Mouse (Mus musculus) bone marrow macrophage, adult 2 months (primary cell): ENCODE data around the gene Olfr830. TPM values are rescaled to one million over a fixed set of nuclear protein-coding genes. Genes with fewer than 3 reads are reported as not detected.
"Not testable (repeated sequence)": the region's sequence is repeated elsewhere in the genome, so short reads cannot be mapped to it uniquely, and the experiment has no call there.

ENCODE experiments used
- H3K27ac ChIP-seq: 2 replicates; pipeline ENCODE4 v1.5.1; 2012; ENCODE audit warnings: low read depth, low read length; ENCODE audit not compliant: insufficient read depth
- H3K4me1 ChIP-seq: 2 replicates; pipeline ENCODE4 v1.6.1; 2012; ENCODE audit warnings: low read length; ENCODE audit not compliant: control insufficient read depth, insufficient read depth
- H3K4me3 ChIP-seq: 2 replicates; pipeline ENCODE4 v1.5.1; 2012; ENCODE audit warnings: mild to moderate bottlenecking, low read length, moderate library complexity; ENCODE audit not compliant: insufficient read depth
- CTCF ChIP-seq: IDR thresholded peaks from 2 replicates; pipeline ENCODE4 v1.5.1; 2012; ENCODE audit warnings: low read depth, mild to moderate bottlenecking, low read length, moderate library complexity
- POLR2A ChIP-seq: IDR thresholded peaks from 2 replicates; pipeline ENCODE4 v1.6.1; 2012; ENCODE audit warnings: mild to moderate bottlenecking, low read depth, low read length, borderline replicate concordance
- polyA plus RNA-seq: library from polyadenylated mRNA; stranded (reverse); fragments of >200 nt; gene quantifications from 2 replicates; pipeline ENCODE4 v1.2.4, GENCODE M21; 2012; ENCODE audit not compliant: missing spikeins, insufficient read depth, insufficient read length

Gene Olfr830
- polyA plus RNA-seq = not detected in 2 replicates

DNA sequence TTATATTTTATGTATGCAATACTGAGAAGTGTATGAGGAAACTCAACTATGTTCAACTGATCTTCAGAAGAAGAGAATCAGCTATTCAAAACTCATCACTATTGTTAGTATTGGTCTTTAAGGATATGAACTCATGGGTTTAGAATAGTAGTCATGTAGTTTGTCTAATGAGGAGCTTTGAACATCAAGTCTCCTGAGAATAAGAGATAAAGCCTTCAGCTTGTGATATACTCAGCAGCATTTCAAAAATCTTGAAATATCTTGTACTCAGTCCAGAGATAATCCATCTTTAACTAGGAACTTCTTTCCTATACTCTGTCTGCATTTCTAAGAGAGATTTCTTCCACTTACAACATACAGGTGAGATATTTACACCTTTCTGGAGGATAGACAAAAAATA is at the start of gene Olfr830:
Gene Olfr830 (plus strand): TSS at position 301 of the 400 bp plus-strand sequence.
- Histone ChIP-seq H3K4me1 (no peaks in the 10 kb centered on the region), H3K4me3 (no peak within 1 kb of the TSS), H3K27ac (no peak within 1 kb of the TSS)
- TF ChIP-seq POLR2A = no peak
- no peak for TF ChIP-seq CTCF

DNA sequence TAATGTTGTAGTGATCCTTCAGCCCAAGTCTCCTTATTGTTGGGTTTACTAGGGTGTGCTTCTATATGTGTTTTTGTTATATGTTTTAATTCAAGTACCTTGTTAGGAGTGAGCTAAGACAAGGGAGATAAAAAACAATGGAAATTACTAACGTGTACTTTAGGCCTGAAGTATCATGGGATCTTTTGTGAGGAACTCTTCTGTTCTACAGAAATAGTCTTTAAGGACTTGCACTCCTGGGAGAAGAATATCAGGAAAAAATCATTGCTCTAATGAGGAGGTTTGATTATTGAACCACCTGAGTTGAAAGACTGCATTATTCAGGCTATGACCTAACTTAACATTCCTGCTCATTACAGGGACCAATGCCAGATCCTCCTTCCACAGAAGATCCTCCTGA is 19.9 kb upstream of the Olfr830 start, which contains the start of gene Olfr829:
Gene Olfr829 (plus strand): TSS at position 301 of the 400 bp plus-strand sequence.
- Histone ChIP-seq H3K4me3 (no peak within 1 kb of the TSS), H3K4me1 (no peaks in the 10 kb centered on the region), H3K27ac (no peak within 1 kb of the TSS)
- TF ChIP-seq POLR2A (no peak), CTCF (no peak)

DNA sequence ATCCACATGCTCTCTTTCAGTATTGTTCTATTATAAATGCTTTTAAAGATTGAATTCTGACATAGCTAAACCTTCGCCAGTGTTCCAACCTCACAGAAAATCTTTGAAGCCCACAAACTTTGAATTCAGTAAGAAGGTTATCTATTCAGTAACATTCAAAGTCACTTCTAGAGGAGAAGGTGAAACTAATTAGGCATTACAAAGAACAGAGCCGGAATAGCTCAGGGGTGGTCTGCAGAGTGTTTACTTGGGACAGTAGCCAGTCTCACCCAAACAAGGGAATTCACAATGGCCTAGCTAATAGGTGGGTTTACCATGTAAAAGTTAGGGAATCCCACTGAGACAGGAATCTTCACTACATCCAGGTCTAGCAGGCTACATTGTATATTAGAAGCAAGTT is 33.2 kb downstream of the Olfr830 start:
- H3K4me1 ChIP-seq, H3K4me3 ChIP-seq, H3K27ac ChIP-seq: not testable (repeated sequence)

DNA sequence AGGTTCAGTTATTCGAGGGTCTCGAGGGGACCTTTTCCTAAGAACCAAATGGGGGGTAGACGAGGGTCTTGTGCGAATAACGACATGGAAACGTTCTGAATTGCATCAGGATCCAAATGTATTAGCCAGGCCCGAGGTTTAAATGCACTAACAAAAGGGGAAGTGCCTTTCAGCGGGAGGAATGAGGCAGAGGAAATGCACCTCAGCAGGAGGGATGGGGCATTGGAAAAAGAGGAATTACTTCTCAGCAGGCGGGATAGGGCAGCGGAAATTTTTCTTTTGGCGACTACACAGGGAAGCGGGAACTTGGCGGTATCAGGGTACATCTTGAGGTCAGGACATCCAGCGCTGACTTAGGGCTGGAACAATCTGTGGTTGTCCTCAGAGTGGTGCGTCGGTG is 53.4 kb downstream of the Olfr830 start:
- H3K4me1 ChIP-seq, H3K4me3 ChIP-seq, H3K27ac ChIP-seq: not testable (repeated sequence)

Other genes starting within 250 kb of the Olfr830 start
- gene Muc16, start 200.2 kb upstream of the Olfr830 start, polyA plus RNA-seq = not detected in 2 replicates
- not detected in 2 replicates for gene Olfr24, start 110.7 kb upstream of the Olfr830 start, polyA plus RNA-seq
- not detected in 2 replicates for gene Olfr828, start 55.2 kb upstream of the Olfr830 start, polyA plus RNA-seq
- not detected in 2 replicates for gene Olfr829, start 19.8 kb upstream of the Olfr830 start, polyA plus RNA-seq
- not detected in 2 replicates for gene Olfr832, start 62.4 kb downstream of the Olfr830 start, polyA plus RNA-seq
- not detected in 2 replicates for gene Olfr834, start 113.3 kb downstream of the Olfr830 start, polyA plus RNA-seq
- gene Olfr835, start 158.0 kb downstream of the Olfr830 start, polyA plus RNA-seq = not detected in 2 replicates
- gene Olfr836, start 245.7 kb downstream of the Olfr830 start, polyA plus RNA-seq = not detected in 2 replicates